Mouse (Mus musculus): ENCODE results near the gene 9430097D07Rik.

DNA sequence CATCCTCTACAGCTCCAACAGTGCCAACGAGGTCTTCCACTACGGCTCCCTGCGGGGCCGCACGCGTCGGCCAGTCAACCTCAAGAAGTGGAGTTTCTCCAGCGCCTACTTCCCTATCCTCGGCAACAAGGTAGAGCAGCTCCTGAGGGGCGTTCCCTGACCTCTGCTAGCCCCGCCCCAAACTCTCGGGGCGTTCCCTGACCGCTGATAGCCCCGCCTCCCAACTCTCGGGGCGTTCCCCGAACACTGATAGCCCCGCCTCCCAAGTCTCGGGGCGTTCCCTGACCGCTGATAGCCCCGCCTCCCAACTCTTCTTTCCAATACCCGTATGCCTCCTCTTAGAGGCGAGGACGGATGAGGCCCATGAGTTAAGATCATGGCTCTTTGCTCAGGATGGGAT lies 36.8 kb upstream of the 9430097D07Rik start:
- TF ChIP-seq ZC3H11A (IDR thresholded peaks at IDR 0.05; ENCODE audit: borderline replicate concordance, low read depth, low read length) (no peak), ZNF384 (IDR thresholded peaks at IDR 0.05; ENCODE audit: low read depth, low read length) (no peak)
